Mouse (Mus musculus): ENCODE results near the gene Hoxb1.

- TF ChIP-seq CTCF (IDR thresholded peaks at IDR 0.05) (no peak), EP300 (IDR thresholded peaks at IDR 0.05; ENCODE audit: insufficient read depth, low read depth, low read length) (no peak)
These were observed 20.7 kb upstream of the Hoxb1 start for GRCm38 (mm10) chr11:96344878-96345159.
